Mouse (Mus musculus) ES-E14 (cell line): ENCODE results near the gene Slc3a2. TPM values are rescaled to one million over a fixed set of nuclear protein-coding genes. Genes with fewer than 3 reads are reported as not detected.

Source experiments
- DNase-seq: peaks from one replicate; pipeline ENCODE4 v3.0.0-alpha.2; 2013; ENCODE audit warnings: low read depth, low spot score
- H3K27ac ChIP-seq: 2 replicates; pipeline ENCODE4 v1.5.1; 2012; ENCODE audit warnings: low read depth, mild to moderate bottlenecking, low read length, moderate library complexity, mixed read lengths; ENCODE audit not compliant: poor library complexity, insufficient read depth, severe bottlenecking
- H3K36me3 ChIP-seq: 2 replicates; pipeline ENCODE4 v1.6.1; 2012; ENCODE audit warnings: mild to moderate bottlenecking, low read length, moderate library complexity, mixed read lengths; ENCODE audit not compliant: control insufficient read depth, poor library complexity, insufficient read depth, severe bottlenecking
- H3K4me1 ChIP-seq, 2 experiments: fragments of 150-350 bp in 1 of 2; sonication (generic) in 1 of 2; 2 replicates each; pipeline ENCODE4 v1.6.1; 2012; ENCODE audit warnings: low read length in 2 of 2, mild to moderate bottlenecking in 1 of 2, mixed read lengths in 1 of 2; ENCODE audit not compliant: control insufficient read depth in 2 of 2, insufficient read depth in 2 of 2, poor library complexity in 1 of 2
- H3K4me3 ChIP-seq, 2 experiments: fragments of 150-350 bp in 1 of 2; sonication (generic) in 1 of 2; 2 replicates each; pipeline ENCODE4 v1.5.1; 2012; ENCODE audit warnings: low read length in 2 of 2, low read depth in 1 of 2, mild to moderate bottlenecking in 1 of 2, mixed read lengths in 1 of 2; ENCODE audit not compliant: insufficient read depth in 1 of 2, poor library complexity in 1 of 2, severe bottlenecking in 1 of 2
- H3K9ac ChIP-seq: 2 replicates; pipeline ENCODE4 v1.6.1; 2012; ENCODE audit warnings: low read depth, mild to moderate bottlenecking, low read length, mixed read lengths; ENCODE audit not compliant: poor library complexity, insufficient read depth, severe bottlenecking
- H3K9me3 ChIP-seq: fragments of 150-350 bp; sonication (generic); 2 replicates; pipeline ENCODE4 v1.6.1; 2012; ENCODE audit warnings: low read depth, mild to moderate bottlenecking, low read length; ENCODE audit not compliant: control insufficient read depth, insufficient read depth
- CHD2 ChIP-seq: IDR thresholded peaks from 2 replicates; pipeline ENCODE4 v1.6.1; 2014; ENCODE audit warnings: mild to moderate bottlenecking, low read depth, low read length, inconsistent platforms
- HCFC1 ChIP-seq: IDR thresholded peaks from 2 replicates; pipeline ENCODE4 v1.6.1; 2012; ENCODE audit warnings: low read length, inconsistent platforms, borderline replicate concordance; ENCODE audit not compliant: insufficient read depth
- MAFK ChIP-seq: IDR thresholded peaks from 2 replicates; pipeline ENCODE4 v1.6.1; 2014; ENCODE audit warnings: mild to moderate bottlenecking, low read depth, low read length, inconsistent platforms; ENCODE audit not compliant: insufficient read depth
- ZC3H11A ChIP-seq: IDR thresholded peaks from 2 replicates; pipeline ENCODE4 v1.6.1; 2012; ENCODE audit warnings: low read depth, mild to moderate bottlenecking, inconsistent platforms, low read length, borderline replicate concordance
- ZNF384 ChIP-seq: IDR thresholded peaks from 2 replicates; pipeline ENCODE4 v1.6.1; 2012; ENCODE audit warnings: low read depth, low read length, inconsistent platforms
- in situ Hi-C, 2 experiments: fragments of 600-800 bp; cut with MboI; formaldehyde crosslinking; loops; one replicate each; pipeline ENCODE4 v1.15.1; 2025; ENCODE audit warnings: low sequenced_read_pairs in 2 of 2, inconsistent platforms in 1 of 2; ENCODE audit not compliant: unreplicated experiment in 2 of 2
- total RNA-seq: library from RNA; depleted of rRNA; stranded (reverse); fragments of 300-350 nt; gene quantifications from 2 replicates; pipeline ENCODE4 v1.2.3, GENCODE M21; 2012

The Slc3a2 gene
- total RNA-seq, 1 experiment = 354 TPM

- no peaks in the 10 kb centered on the region for H3K9me3 ChIP-seq
- H3K27ac ChIP-seq = peak within 1 kb of the TSS; percentile 95
- H3K4me1 ChIP-seq = no peaks in the 10 kb centered on the region
- peak within 1 kb of the TSS; percentile 88 to 89 for H3K4me3 ChIP-seq
- in situ Hi-C loops = no loop called here
- DNase-seq = peak; percentile 98
- H3K9ac ChIP-seq = peak within 1 kb of the TSS; percentile 96
- H3K36me3 ChIP-seq = peaks cover 28% of the 10 kb centered on the region
- TF ChIP-seq ZNF384 = 0 out of 2 replicates have a peak, but pooled peaks have one; percentile 36
- TF ChIP-seq MAFK = no peak
- peak; percentile 85 for TF ChIP-seq CHD2
These were observed 18.2 kb upstream of the Slc3a2 start, which contains the start of gene Stx5a for GRCm38 (mm10) chr19:8741243-8741869. Gene Stx5a (plus strand): TSS chr19:8741413.

- Histone ChIP-seq H3K27ac (peak within 1 kb of the TSS; percentile 95), H3K36me3 (peaks cover 27% of the 10 kb centered on the region), H3K4me1 (no peaks in the 10 kb centered on the region), H3K9me3 (no peaks in the 10 kb centered on the region), H3K4me3 (peak within 1 kb of the TSS; percentile 88 to 89), H3K9ac (peak within 1 kb of the TSS; percentile 96)
- no peak for DNase-seq
- no peak for TF ChIP-seq ZNF384
- TF ChIP-seq HCFC1 = no peak
- no peak for TF ChIP-seq MAFK
- TF ChIP-seq ZC3H11A = no peak
- TF ChIP-seq CHD2 = no peak
- in situ Hi-C loops = no loop called here
These were observed 17.4 kb upstream of the Slc3a2 start, which contains the start of gene 1700092M07Rik for GRCm38 (mm10) chr19:8740603-8741002. Gene 1700092M07Rik (plus strand): TSS chr19:8740718.

- peaks cover 27% of the 10 kb centered on the region for H3K36me3 ChIP-seq
- no peak overlapping the region for H3K27ac ChIP-seq
- TF ChIP-seq ZNF384 (no peak), MAFK (no peak), HCFC1 (no peak), CHD2 (no peak), ZC3H11A (no peak)
- no peak overlapping the region for H3K4me3 ChIP-seq
- in situ Hi-C loops = no loop called here
- no peak for DNase-seq
- H3K4me1 ChIP-seq = no peaks in the 10 kb centered on the region
- no peak overlapping the region for H3K9ac ChIP-seq
- H3K9me3 ChIP-seq = no peaks in the 10 kb centered on the region
These were observed 16.5 kb upstream of the Slc3a2 start for GRCm38 (mm10) chr19:8739646-8740045.

GRCm38 (mm10) chr19:8738911-8739310, 15.7 kb upstream of the Slc3a2 start:
- Histone ChIP-seq H3K36me3 (peaks cover 27% of the 10 kb centered on the region), H3K4me1 (no peaks in the 10 kb centered on the region), H3K27ac (no peak overlapping the region), H3K9me3 (no peaks in the 10 kb centered on the region), H3K4me3 (no peak overlapping the region), H3K9ac (no peak overlapping the region)
- TF ChIP-seq CHD2 (no peak), HCFC1 (no peak), ZC3H11A (no peak), MAFK (no peak), ZNF384 (no peak)
- DNase-seq = no peak
- in situ Hi-C loops = no loop called here

GRCm38 (mm10) chr19:8736160-8736467, 12.9 kb upstream of the Slc3a2 start:
- Histone ChIP-seq H3K4me3 (peak overlapping the region; percentile 84 to 89), H3K9me3 (no peaks in the 10 kb centered on the region), H3K27ac (peak overlapping the region; percentile 27), H3K4me1 (no peaks in the 10 kb centered on the region), H3K36me3 (peaks cover 27% of the 10 kb centered on the region), H3K9ac (peak overlapping the region; percentile 92)
- no peak for TF ChIP-seq CHD2
- TF ChIP-seq ZC3H11A = no peak
- no peak for TF ChIP-seq ZNF384
- TF ChIP-seq MAFK = no peak
- TF ChIP-seq HCFC1 = no peak
- no peak for DNase-seq
- in situ Hi-C loops = no loop called here
